Mouse (Mus musculus) lung, postnatal 25 days (tissue): Measurements from ENCODE around the gene Gm20509.
"Not testable (repeated sequence)": the region's sequence is repeated elsewhere in the genome, so short reads cannot be mapped to it uniquely, and the experiment has no call there.

Experiments
- DNase-seq: peaks from one replicate; pipeline ENCODE4 v3.0.0; 2022; ENCODE audit warnings: low spot score

Gm20509 gene

GRCm38 (mm10) chr9:73102181-73102580 lies at the start of gene Gm20509:
Gene Gm20509 (plus strand): TSS chr9:73102470.
- no peak for DNase-seq

- DNase-seq: peak; percentile 64
These were observed 46.8 kb upstream of the Gm20509 start for GRCm38 (mm10) chr9:73055441-73055911.

- DNase-seq: no peak
These were observed 43.0 kb upstream of the Gm20509 start for GRCm38 (mm10) chr9:73059224-73059623.

GRCm38 (mm10) chr9:73063621-73064290 lies 38.5 kb upstream of the Gm20509 start:
- no peak for DNase-seq

- DNase-seq: no peak
These were observed 35.2 kb upstream of the Gm20509 start for GRCm38 (mm10) chr9:73067086-73067485.

- peak; percentile 83 for DNase-seq
These were observed 34.0 kb upstream of the Gm20509 start for GRCm38 (mm10) chr9:73068230-73068679.

GRCm38 (mm10) chr9:73068688-73069087 lies 33.6 kb upstream of the Gm20509 start:
- DNase-seq: peak; percentile 59

GRCm38 (mm10) chr9:73070971-73071659 lies 31.2 kb upstream of the Gm20509 start:
- peak; percentile 87 for DNase-seq

- DNase-seq: no peak
These were observed 29.8 kb upstream of the Gm20509 start for GRCm38 (mm10) chr9:73072426-73072825.

GRCm38 (mm10) chr9:73073169-73073568 lies 29.1 kb upstream of the Gm20509 start:
- DNase-seq: no peak

GRCm38 (mm10) chr9:73079349-73079748 lies 22.9 kb upstream of the Gm20509 start:
- not testable (repeated sequence) for DNase-seq

- no peak for DNase-seq
These were observed 22.4 kb upstream of the Gm20509 start for GRCm38 (mm10) chr9:73079801-73080325.

GRCm38 (mm10) chr9:73082291-73083000 lies 19.8 kb upstream of the Gm20509 start:
- DNase-seq: no peak

GRCm38 (mm10) chr9:73083956-73084355 lies 18.3 kb upstream of the Gm20509 start:
- DNase-seq: no peak

GRCm38 (mm10) chr9:73085845-73086244 lies 16.4 kb upstream of the Gm20509 start:
- DNase-seq: peak; percentile 46

- DNase-seq: no peak
These were observed 15.1 kb upstream of the Gm20509 start for GRCm38 (mm10) chr9:73087121-73087520.

GRCm38 (mm10) chr9:73087581-73087980 lies 14.7 kb upstream of the Gm20509 start:
- no peak for DNase-seq

GRCm38 (mm10) chr9:73089222-73089920 lies 12.9 kb upstream of the Gm20509 start:
- DNase-seq: peak; percentile 89

GRCm38 (mm10) chr9:73090121-73090520 lies 12.1 kb upstream of the Gm20509 start:
- no peak for DNase-seq

GRCm38 (mm10) chr9:73091747-73092146 lies 10.5 kb upstream of the Gm20509 start:
- DNase-seq: peak; percentile 75

- no peak for DNase-seq
These were observed 7.7 kb upstream of the Gm20509 start for GRCm38 (mm10) chr9:73094580-73094979.

GRCm38 (mm10) chr9:73097898-73098297 lies 4.4 kb upstream of the Gm20509 start:
- no peak for DNase-seq
